Mouse (Mus musculus) adrenal gland (tissue): Measurements from ENCODE around the gene Galnt12.
"Not testable (repeated sequence)": the region's sequence is repeated elsewhere in the genome, so short reads cannot be mapped to it uniquely, and the experiment has no call there.

Experiments used
- intact Hi-C: fragments of 180-260 bp; cut with DNase I; formaldehyde crosslinking; loops from one replicate; pipeline ENCODE4 v1.15.1; 2025
- long read RNA-seq, 2 experiments: library from polyadenylated mRNA; unstranded; transcript quantifications; one replicate each; pipeline ENCODE4 v2.0.0; 2020; ENCODE audit warnings: borderline replicate concordance in 1 of 2; ENCODE audit not compliant: insufficient replicate concordance in 1 of 2

The Galnt12 gene
- long read RNA-seq, experiment 1, partial matches to known transcripts = 0 of 1 reads
- long read RNA-seq, experiment 1, other reads (novel, unspliced or antisense) = 0 of 1 reads
- long read RNA-seq, experiment 2, partial matches to known transcripts = 1 of 4 reads
- long read RNA-seq, experiment 2, other reads (novel, unspliced or antisense) = 0 of 4 reads

DNA sequence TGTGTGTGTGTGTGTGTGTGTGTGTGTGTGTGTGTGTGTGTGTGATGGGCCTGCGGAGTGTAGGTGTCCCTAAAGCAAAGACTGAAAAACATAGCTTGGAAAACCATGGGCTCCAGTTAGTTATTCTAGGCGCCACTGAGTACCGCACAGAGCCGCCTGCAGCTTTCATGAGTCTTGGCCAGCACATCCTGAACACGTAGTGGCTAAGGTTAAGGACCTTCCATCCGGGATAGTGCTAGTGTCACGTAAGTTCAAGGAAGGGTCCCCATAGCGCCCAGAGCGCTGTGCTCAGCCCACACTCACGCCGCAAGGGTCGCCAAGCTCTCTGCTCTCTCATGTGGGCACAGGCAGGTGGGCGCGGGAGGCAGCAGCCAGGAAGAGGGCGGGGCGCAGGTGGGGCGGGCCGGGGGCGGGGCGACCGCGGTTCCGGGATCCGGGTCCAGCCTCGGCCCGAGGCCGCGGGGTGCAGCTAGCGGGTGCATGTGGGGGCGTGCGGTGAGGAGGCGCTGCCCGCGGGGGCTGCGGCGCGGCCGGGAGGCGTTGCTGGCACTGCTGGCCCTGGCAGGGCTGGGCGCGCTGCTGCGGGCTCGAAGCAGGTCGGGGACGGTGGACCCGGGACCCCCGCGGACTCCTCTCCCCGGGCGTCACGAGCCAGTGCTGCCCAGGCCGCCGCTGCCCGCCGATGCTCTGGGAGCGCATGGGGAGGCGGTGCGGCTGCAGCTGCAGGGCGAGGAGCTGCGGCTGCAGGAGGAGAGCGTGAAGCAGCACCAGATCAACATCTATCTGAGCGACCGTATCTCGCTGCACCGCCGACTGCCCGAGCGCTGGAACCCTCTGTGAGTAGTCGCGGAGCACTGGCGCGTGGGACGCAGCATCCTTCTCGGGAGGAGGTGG, at the start of gene Galnt12:
Gene Galnt12 (plus strand): TSS at position 417 of the 894 bp plus-strand sequence.
- intact Hi-C loops = no loop called here

- intact Hi-C loops = no loop called here
Measured at GRCm38 (mm10) chr4:47043866-47044265, 47.8 kb upstream of the Galnt12 start.

- intact Hi-C loops = no loop called here
Measured at GRCm38 (mm10) chr4:47046974-47047373, 44.7 kb upstream of the Galnt12 start.

DNA sequence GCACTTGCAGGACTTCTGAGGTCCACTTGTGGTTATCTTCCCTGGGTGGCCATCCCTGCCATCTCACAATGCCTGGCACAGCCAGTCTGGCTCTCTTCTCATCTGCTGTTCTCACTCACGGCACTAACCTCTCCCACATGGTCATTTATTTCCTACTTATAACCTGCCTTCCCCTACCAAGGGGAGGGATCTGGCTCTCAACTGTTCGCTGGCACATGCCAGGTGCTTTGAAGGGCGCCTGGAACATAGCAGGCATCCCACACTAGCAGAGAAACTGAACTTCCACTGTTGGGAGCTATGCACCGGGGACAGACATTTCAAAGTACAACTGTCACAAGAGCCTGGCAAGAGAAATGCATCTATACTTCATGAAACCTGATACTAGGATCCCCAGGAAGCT, 43.9 kb upstream of the Galnt12 start:
- intact Hi-C loops = no loop called here

DNA sequence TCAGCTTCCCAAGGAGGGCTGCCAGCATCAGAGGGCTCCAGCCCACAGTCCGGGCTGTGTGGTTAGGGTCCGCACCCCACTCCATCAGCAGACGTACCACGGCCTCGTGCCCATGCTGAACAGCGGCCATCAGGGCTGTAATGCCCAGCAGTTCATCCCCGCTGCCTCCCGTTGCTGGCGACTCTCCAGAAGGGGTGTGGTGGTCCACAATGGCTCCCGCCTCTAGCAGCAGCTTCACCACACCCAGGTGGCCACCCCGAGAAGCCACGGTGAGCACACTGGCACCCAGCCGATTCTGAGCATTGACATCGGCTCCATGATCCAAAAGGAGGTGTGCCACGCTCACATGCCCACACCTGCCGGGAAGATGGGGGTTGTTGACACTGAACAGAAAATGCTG, 42.5 kb upstream of the Galnt12 start:
- intact Hi-C loops = no loop called here

DNA sequence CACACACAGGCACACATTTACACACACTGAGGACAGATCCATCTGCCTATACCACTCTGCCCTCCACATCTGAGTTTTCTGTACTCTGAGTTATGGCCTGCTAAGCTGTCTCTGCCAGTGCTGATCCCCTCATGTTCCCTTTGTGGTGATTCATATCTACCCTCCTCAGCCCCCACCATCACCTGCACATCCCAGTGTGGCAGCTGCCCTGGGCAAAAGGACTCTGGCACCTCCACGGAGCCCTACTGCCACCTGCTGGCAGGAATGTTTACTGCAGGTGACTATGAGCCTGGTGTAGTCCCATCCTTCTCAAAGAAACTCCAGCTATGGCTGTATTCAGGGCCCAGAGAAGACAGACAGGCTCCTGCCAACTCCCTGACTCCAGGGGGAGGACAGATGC, 41.5 kb upstream of the Galnt12 start:
- intact Hi-C loops = no loop called here

- intact Hi-C loops = no loop called here
Measured at GRCm38 (mm10) chr4:47050642-47051381, 40.9 kb upstream of the Galnt12 start.

DNA sequence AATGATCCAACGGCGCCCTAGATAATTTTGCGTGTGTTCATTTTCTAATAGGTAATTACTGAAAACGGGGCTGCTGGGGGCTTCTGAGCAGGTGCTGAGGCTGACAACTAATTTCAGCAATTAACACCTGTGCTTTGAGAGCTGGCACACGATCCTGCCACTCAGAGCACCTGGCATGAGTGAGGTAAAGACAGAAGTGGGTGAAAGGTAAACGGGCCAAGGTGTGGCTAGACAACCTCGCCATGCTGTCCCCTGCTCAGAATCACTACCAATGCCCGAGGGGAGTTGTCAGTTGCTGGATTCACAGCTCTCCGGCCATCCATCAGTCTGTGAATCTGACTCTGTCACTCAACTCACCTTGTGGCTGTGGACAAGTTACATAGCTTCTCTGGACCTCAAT, 39.8 kb upstream of the Galnt12 start:
- intact Hi-C loops = no loop called here

GRCm38 (mm10) chr4:47055170-47055569, 36.5 kb upstream of the Galnt12 start:
- intact Hi-C loops = not testable (repeated sequence)

GRCm38 (mm10) chr4:47055570-47056080, 36.1 kb upstream of the Galnt12 start:
- intact Hi-C loops = no loop called here

- intact Hi-C loops = no loop called here
Measured at GRCm38 (mm10) chr4:47056791-47057509, 34.8 kb upstream of the Galnt12 start, which contains the start of gene Anks6. TSS of gene Anks6 (minus strand) at chr4:47057427.

GRCm38 (mm10) chr4:47057510-47058325, 34.0 kb upstream of the Galnt12 start:
- intact Hi-C loops = no loop called here

DNA sequence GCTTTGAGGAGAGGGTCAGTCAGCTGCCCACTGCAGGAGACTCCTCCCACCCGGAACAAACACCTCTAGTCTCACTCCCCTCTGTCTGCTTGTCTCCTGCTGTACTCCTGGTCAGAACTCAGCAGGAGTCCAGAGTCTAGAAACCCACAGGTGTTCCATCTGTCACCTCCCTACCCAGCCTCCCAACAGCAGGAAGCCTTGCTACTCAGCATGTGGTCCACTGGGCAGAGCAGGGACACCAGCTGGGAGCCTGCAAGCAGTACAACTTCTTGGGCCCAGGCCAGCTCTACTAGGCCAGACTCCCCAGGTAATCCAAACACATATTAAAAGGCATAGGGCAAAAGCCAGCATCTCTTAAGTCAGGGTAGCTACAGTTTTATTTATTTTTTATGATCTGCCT, 30.8 kb upstream of the Galnt12 start:
- intact Hi-C loops = no loop called here

- intact Hi-C loops = no loop called here
Measured at GRCm38 (mm10) chr4:47075054-47075453, 16.7 kb upstream of the Galnt12 start.

DNA sequence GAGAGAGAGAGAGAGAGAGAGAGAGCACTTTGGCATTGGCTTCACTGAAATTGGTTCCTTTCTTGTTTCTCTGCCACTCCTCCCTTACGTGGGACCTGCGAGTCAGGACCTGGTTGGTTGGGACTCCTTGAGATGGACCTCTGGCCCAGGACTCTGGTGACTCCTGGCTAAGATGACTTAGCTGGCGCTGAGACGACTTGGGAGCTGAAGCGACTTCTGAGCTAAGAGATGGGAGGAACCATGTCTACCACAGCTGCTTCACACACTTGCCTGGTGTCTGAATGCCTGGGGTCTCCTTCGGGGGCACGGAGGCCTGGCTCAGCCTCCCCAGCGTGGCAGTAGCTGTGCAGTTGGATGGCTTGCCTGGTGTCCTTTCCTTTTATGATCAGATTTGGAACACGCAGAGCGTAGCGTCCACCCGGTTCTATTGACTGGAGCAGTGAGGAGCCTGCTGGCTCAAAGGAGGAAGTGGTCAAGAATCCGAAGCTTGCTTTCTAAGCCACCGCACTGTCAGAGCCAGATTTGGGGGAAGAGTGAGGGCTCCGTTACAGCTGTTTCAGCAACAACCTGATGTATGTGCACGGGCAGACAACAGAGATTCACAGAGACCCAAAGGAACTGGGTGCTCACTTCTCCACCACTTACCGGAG, 11.6 kb upstream of the Galnt12 start:
- intact Hi-C loops = no loop called here

- intact Hi-C loops = no loop called here
Measured at GRCm38 (mm10) chr4:47080647-47081010, 11.1 kb upstream of the Galnt12 start.

DNA sequence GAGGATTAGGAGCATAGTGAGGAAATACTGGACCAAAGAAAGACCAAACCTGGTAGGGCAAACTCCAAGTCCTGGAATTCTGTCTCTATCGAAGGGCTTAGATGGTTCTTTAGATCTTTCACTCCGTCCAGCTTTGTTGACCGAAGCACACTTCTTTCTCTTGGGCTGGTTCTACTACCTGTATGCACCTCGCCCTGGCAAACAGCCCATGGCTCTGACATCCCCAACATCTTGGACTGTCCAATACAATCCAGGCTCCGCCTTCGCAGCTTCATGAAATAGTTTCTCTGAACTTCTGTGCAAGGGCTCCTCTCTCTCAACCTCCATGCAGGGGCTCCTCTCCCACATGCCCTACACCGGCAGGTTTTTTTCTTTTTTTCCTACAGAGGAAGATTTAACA, 7.9 kb upstream of the Galnt12 start:
- intact Hi-C loops = no loop called here

DNA sequence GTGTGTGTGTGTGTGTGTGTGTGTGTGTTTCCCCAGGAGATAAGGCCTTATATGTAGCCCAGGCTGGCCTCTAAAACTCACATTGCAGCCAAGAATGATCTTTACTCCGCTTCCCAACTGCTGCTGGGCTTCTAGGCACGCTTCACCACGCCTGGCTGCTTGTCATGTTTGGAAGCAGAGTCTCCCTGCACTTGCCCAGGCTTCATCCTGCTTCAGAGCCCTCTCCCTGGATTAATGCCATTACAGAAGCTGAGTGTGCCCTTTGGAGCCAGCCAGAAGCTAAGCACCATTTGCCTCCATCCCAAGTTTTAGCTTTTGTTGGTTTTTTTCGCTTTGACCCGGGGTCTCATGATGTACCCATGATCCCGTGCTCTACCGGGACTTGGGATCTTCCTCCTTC, 3.0 kb upstream of the Galnt12 start:
- intact Hi-C loops = no loop called here

DNA sequence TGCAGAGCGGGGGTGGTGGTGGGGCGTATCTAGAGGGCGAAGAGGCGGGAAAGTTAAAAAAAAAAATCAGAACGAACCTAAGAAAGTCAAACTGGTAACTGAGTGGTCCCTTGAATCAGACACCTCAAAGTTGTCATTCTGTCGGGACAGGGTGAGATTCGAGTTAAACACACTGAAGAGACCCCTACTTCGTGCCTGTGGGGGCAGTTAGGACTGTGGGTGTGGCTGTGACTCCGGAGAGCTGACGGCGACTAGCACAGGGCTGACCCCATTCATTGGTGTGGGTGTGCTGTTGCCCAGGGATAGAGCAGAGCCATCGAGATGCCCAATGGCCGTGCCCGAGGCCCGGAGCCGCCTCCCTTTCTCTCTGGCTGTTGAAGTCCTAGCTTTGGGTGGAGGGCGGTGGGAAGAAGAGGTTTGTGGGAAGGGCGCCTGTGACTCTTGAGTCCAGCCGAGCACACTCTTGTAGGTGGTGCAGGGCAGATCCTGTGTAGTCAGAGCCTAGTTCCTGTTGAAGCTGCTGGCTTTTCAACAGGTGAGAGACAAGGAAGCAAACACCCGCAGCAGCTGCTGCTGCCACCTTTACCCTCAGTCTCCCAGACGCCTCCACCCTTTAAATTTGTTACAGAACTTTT, 795 bp downstream of the Galnt12 start:
- intact Hi-C loops = no loop called here
